ENCODE assay signal across 15 mouse cellular contexts in the genomic region with DNA sequence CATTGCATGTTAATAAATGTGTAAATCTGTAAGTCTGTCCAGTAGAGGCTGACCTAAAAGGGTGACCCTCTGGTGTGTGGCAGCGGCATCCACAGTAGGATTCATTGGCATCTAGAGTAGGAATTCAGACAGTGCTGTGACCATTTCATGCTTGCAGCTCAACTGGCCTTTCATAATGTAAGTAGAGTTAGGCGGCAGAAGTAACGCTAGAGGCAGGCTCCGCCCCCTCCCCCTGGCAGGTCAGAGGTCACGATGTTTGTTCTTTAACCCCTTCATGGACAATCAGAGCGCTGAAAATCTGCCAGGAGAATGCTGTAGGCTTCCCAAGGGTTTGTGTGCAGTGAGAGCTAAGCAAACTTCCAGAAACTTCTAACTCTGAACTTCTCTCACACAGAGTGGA.
A peak's percentile ranks its signal among the peaks of the same experiment; 100 is the strongest.
DNase-seq lines count a peak whose midpoint lies in the region; ATAC-seq and TF ChIP-seq lines count a peak whose summit lies in the region.
"Had no signal": no experiment of that assay in that cellular context is flagged by ENCODE, and none has a peak within 500 bp of the region (broad histone marks: within the 10 kb centered on the region; RNA-seq: fewer than 3 reads in every experiment).

No protein-coding gene starts in this region.

- TF ChIP-seq POLR2A in lung, adult 2 months (IDR thresholded peaks at IDR 0.05; ENCODE audit: borderline replicate concordance, extremely low read depth, low read depth, low read length): no peak

- 0 out of 2 replicates have a peak overlapping the region, but pooled peaks have one; percentile 28 for H3K9ac ChIP-seq in heart, embryonic 11.5 days (ENCODE audit: low read depth, low read length)
- H3K9ac ChIP-seq in heart, embryonic 12.5 days: no peak overlapping the region
- no peak overlapping the region for H3K9ac ChIP-seq in lung, embryonic 14.5 days
- H3K9ac ChIP-seq: liver, embryonic 14.5 days had no signal

- H3K4me3 ChIP-seq in heart, embryonic 11.5 days (ENCODE audit: low read depth, low read length): no peak overlapping the region
- H3K4me3 ChIP-seq in heart, embryonic 12.5 days: no peak overlapping the region
- no peak overlapping the region for H3K4me3 ChIP-seq in lung, embryonic 14.5 days (ENCODE audit: low read depth, low read length)
- no peak overlapping the region for H3K4me3 ChIP-seq in lung, adult 2 months (replicated peaks; ENCODE audit: extremely low read depth, low read depth, low read length)
- no peak overlapping the region for H3K4me3 ChIP-seq in brown adipose tissue, adult 24 weeks (ENCODE audit: insufficient read depth, low read depth, low read length)
- H3K4me3 ChIP-seq in limb, embryonic 10.5 days: no peak overlapping the region
- H3K4me3 ChIP-seq: layer of hippocampus, adult 2 months had no signal

- peak; percentile 62 for DNase-seq in lung, embryonic 14.5 days
- DNase-seq in lung, adult 2 months: no peak
- DNase-seq in limb, embryonic 10.5 days (ENCODE audit: low spot score): peak; percentile 53
- DNase-seq in cerebellum, adult 8-10 months: no peak
- DNase-seq in cerebellum, adult 11 months: no peak
- DNase-seq: adrenal gland, postnatal 25 days; cerebellum, adult 11-12 months; right cerebral cortex, postnatal 25 days had no signal

- no peaks in the 10 kb centered on the region for H3K27me3 ChIP-seq in heart, embryonic 11.5 days (ENCODE audit: control insufficient read depth, insufficient read depth, low read length)
- no peaks in the 10 kb centered on the region for H3K27me3 ChIP-seq in heart, embryonic 12.5 days (replicated peaks)
- H3K27me3 ChIP-seq in lung, embryonic 14.5 days (ENCODE audit: insufficient read depth, low read length): no peaks in the 10 kb centered on the region
- H3K27me3 ChIP-seq in limb, embryonic 10.5 days (ENCODE audit: low read depth, poor library complexity, severe bottlenecking): no peaks in the 10 kb centered on the region

- H3K9me3 ChIP-seq in heart, embryonic 11.5 days (replicated peaks; ENCODE audit: control insufficient read depth, low read length): no peaks in the 10 kb centered on the region
- H3K9me3 ChIP-seq in heart, embryonic 12.5 days (replicated peaks): no peaks in the 10 kb centered on the region
- H3K9me3 ChIP-seq in lung, embryonic 14.5 days (ENCODE audit: low read depth, low read length): no peaks in the 10 kb centered on the region
- H3K9me3 ChIP-seq in limb, embryonic 10.5 days (replicated peaks): no peaks in the 10 kb centered on the region

- no peak for ATAC-seq in heart, embryonic 11.5 days (replicated peaks; ENCODE audit: insufficient number of reproducible peaks, low FRiP score, low TSS enrichment)
- no peak for ATAC-seq in heart, embryonic 12.5 days (ENCODE audit: insufficient number of reproducible peaks, low FRiP score)
- ATAC-seq in lung, embryonic 14.5 days (ENCODE audit: insufficient read depth): no peak
- ATAC-seq: inflammation-experienced regulatory T-cells, adult 6 months had no signal

- 31% methylated on average over 6 of the region's 6 CpGs for WGBS in heart, embryonic 11.5 days (ENCODE audit: insufficient replicate concordance)
- WGBS in heart, embryonic 12.5 days: 39% methylated on average over 6 of the region's 6 CpGs
- WGBS in lung, embryonic 14.5 days: 13% methylated on average over 6 of the region's 6 CpGs
- 33% methylated on average over 6 of the region's 6 CpGs for WGBS in lung, adult 2 months
- 16% methylated on average over 6 of the region's 6 CpGs for WGBS in limb, embryonic 10.5 days

- peaks cover 3% of the 10 kb centered on the region; the same call in 1 of the 2 replicates for H3K36me3 ChIP-seq in heart, embryonic 11.5 days (ENCODE audit: control insufficient read depth, insufficient read depth, low read length)
- peaks cover 18% of the 10 kb centered on the region for H3K36me3 ChIP-seq in heart, embryonic 12.5 days
- H3K36me3 ChIP-seq in lung, embryonic 14.5 days (ENCODE audit: insufficient read depth): no peaks in the 10 kb centered on the region
- H3K36me3 ChIP-seq in limb, embryonic 10.5 days: no peaks in the 10 kb centered on the region

- no peak overlapping the region for H3K4me2 ChIP-seq in heart, embryonic 11.5 days
- H3K4me2 ChIP-seq in heart, embryonic 12.5 days: no peak overlapping the region
- H3K4me2 ChIP-seq in lung, embryonic 14.5 days: no peak overlapping the region

- H3K4me1 ChIP-seq in heart, embryonic 11.5 days (ENCODE audit: control insufficient read depth, insufficient read depth, low read length): peaks cover 6% of the 10 kb centered on the region; the same call in 1 of the 2 replicates
- H3K4me1 ChIP-seq in heart, embryonic 12.5 days (replicated peaks): peaks cover 8% of the 10 kb centered on the region
- no peaks in the 10 kb centered on the region for H3K4me1 ChIP-seq in lung, embryonic 14.5 days (ENCODE audit: insufficient read depth)
- no peaks in the 10 kb centered on the region for H3K4me1 ChIP-seq in lung, adult 2 months (ENCODE audit: control insufficient read depth, insufficient read depth, low read length)
- no peaks in the 10 kb centered on the region; the same call in 1 of the 2 replicates for H3K4me1 ChIP-seq in brown adipose tissue, adult 24 weeks (ENCODE audit: control insufficient read depth, insufficient read depth, insufficient read length, low read length)
- peaks cover 8% of the 10 kb centered on the region for H3K4me1 ChIP-seq in limb, embryonic 10.5 days

- TF ChIP-seq CTCF in lung, embryonic 14.5 days (IDR thresholded peaks at IDR 0.05; ENCODE audit: low read depth): no peak
- no peak for TF ChIP-seq CTCF in lung, adult 2 months (IDR thresholded peaks at IDR 0.05; ENCODE audit: insufficient read depth, low read length)

- no peak overlapping the region for H3K27ac ChIP-seq in heart, embryonic 11.5 days (ENCODE audit: low read depth, low read length)
- no peak overlapping the region for H3K27ac ChIP-seq in heart, embryonic 12.5 days (ENCODE audit: poor library complexity, severe bottlenecking)
- H3K27ac ChIP-seq in lung, embryonic 14.5 days (ENCODE audit: low read depth): no peak overlapping the region
- 0 out of 2 replicates have a peak overlapping the region, but pooled peaks have one; percentile 29 for H3K27ac ChIP-seq in brown adipose tissue, adult 24 weeks (replicated peaks; ENCODE audit: low read depth, low read length)
- peak overlapping the region; percentile 34; the same call in 1 of the 2 replicates for H3K27ac ChIP-seq in limb, embryonic 10.5 days
- H3K27ac ChIP-seq: layer of hippocampus, adult 2 months; liver, embryonic 14.5 days; macrophage had no signal

Comparison
In these comparisons a context has a peak if more than half of its experiments do, and no peak if none do; other contexts are left out.
1. DNase-seq: peak in lung, embryonic 14.5 days (single experiment) and limb, embryonic 10.5 days (single experiment); none in lung, adult 2 months (single experiment), cerebellum, adult 8-10 months (single experiment) and cerebellum, adult 11 months (single experiment).
2. H3K27ac ChIP-seq: peak in brown adipose tissue, adult 24 weeks (single experiment) and limb, embryonic 10.5 days (single experiment); none in heart, embryonic 11.5 days (single experiment), heart, embryonic 12.5 days (single experiment) and lung, embryonic 14.5 days (single experiment).